Mouse (Mus musculus): ENCODE results near the gene Kif1a. TPM values are rescaled to one million over a fixed set of nuclear protein-coding genes. Genes with fewer than 3 reads are reported as not detected.
A peak's percentile ranks its signal among the peaks of the same experiment; 100 is the strongest.

The Kif1a gene
- total RNA-seq, 2 experiments from 2014 or later: 0.96 to 2.4 TPM

DNA sequence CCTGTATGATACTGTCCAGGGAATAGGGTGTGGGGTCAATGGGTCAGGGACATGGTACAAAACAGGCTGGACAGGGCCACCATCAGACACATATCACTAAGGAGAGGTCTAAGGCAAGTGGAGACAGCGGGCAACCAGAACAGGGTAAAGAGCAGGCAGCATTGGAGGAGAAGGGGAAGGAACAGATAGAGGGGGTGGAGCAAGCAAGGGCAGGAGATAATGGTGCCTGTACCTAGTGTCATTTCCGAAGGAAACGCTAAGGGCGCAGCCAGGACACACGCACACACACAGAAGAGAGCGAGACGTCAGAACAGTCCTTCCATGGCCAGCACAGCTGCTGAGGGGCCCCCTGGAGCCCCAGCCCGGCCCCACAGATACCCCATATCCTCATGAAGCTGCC, 75.2 kb downstream of the Kif1a start:
- DNase-seq (ENCODE audit: low spot score): no peak

DNA sequence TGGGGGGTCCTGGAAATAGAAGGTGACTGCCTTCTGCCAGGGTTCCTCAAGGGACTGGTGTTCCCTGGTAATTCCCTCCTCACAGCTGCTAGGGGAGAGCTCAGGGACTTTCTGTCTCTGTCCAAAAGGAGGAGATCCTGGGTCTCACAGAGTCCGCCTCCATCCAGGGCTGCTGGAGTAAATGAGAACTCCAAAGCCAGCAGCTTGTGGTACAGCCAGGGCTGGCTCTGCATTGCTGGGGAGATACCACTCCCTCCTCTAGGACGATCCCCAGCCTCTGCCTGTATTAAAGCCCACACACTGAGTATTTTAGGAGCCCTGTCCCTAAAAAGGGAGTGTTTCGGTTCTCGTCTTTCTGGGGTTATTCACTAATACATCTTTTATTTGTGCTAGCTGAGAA, 81.1 kb downstream of the Kif1a start:
- no peak for DNase-seq (ENCODE audit: low spot score)

DNA sequence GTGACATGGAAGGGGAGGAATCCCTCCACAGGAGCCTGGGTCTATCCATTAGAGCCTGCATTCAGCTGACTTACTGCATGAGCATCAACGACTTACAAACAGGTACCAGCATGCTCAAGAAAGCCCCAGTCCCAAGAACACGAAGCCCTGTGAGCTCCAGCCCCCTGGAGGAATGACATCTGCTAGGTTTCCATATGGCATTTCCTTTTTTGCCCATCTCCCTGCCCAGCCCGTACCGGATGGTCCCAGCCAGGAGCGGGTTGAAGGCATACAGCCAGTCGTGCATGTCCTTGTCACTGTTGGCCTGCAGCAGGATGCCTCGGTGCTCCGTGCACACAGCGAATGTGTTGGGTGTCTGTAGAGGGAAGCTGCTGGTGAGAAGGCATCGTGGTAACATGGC, 83.0 kb downstream of the Kif1a start:
- no peak for DNase-seq (ENCODE audit: low spot score)

DNA sequence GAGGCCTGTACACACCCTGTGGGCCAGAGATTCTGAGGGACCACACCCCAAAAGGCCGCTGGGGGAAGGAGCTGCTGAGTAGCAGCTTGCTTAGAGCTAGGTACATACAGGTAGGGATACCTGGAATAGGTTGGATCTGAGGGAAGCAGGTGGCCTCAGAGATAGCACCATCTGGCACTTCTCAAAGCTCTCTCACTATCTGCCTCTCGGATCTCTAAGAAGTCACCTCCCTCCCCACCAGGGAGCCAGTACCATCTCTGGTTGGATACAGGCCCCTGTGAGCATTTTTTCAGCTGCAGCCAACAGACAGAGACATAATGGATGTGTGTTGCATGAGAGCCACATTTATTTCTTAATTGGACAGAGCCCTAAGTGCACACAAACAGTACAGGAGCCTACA, 86.6 kb downstream of the Kif1a start:
- DNase-seq (ENCODE audit: low spot score): no peak

DNA sequence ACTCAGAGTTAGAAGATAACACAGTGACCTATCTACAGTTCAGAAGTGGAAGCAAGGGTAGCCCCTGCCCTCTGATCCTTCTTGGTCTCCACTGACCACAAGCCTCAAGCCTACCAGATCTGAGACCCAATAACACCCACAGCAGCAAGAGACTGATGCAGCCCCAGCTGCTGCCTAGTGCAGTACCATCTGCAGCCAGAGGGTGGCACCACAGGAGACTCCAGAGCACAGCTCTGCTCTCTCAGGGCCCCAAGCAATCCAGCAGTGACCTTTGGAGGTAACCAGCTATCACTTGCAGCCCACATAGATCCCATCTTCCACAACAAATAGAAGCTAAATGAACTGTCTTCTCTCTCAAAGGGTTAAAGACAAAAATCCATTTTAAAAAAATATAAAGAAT, 87.3 kb downstream of the Kif1a start:
- DNase-seq (ENCODE audit: low spot score): peak; percentile 55

DNA sequence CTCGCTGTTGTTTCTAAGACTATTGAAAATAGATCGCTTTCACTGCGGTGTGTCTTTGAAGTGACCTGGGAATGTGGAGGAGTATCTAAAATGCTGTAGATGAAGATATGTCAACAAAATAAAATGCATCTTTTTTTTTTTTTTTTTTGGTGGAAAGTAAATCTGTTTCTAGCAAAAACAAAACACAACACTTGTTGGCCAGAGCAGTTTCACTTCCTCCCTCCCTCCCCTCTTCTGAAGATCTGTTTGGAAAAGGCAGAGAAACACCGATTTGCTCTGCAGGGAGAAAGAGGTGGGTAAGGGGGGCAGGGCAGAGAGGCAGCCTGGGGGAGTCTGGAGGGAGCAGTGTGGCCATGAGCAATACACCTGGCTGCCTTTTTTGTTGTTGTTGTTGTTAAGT, 88.4 kb downstream of the Kif1a start:
- no peak for DNase-seq (ENCODE audit: low spot score)

DNA sequence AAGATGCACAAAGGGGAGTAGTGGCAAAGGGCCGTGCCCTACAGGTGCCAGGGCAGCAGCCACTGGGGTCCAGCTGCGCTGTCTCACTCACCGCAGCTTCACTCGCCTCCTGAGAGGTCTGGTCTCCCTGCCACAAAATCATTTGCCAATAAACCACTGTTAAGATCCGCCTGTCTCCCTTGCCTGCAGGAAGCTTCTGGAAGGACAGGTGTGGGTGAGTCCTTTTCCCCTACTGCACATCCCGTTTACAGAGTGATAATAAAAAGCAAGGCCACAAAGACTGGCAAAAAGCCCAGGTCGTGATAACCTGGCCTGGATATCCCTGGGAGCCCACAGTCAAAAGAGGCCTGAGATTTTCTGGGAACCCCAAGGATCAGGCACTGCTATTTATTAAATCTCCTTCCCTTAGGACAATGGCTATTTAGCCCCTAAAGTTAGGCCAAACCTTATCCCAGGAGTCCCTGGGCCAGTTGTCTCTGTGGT, 89.6 kb downstream of the Kif1a start:
- no peak for DNase-seq (ENCODE audit: low spot score)

DNA sequence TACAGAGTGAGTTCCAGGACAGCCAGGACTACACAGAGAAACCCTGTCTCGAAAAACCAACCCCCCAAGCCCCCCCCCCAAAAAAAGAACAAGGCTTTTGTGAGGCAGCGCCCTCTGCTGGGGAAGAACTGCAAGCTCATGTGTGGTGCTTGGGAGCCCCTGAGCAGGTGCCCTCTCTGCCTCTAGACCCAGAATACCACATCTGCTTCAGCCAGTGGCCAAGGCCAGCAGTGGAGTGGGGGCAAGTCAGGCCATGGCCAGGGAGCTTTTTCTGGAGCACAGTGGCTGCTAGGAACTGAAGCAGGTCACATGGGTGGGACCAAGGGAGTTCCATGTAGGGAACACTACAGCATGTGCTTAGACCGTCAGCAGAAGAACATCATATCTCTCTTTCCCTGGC, 91.0 kb downstream of the Kif1a start:
- no peak for DNase-seq (ENCODE audit: low spot score)

DNA sequence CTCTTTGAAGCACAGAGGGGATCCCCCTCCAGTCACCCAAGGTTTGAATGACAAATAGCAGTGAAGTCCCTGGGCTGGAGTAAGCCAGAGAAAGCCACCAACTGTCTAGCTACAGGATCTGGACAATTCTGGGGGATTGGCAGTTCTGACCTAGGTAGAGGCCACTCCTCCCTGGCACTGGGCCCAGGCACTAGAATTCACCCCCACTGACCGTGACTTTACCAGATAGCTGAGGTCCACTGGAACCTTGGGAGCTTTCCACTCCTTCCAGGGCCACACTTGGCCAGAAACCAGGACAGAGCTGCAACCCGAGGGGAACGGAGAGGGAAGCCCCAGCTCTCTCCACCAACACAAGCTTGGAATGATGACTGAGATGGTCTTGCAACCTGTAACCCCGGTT, 92.6 kb downstream of the Kif1a start:
- DNase-seq (ENCODE audit: low spot score): no peak

DNA sequence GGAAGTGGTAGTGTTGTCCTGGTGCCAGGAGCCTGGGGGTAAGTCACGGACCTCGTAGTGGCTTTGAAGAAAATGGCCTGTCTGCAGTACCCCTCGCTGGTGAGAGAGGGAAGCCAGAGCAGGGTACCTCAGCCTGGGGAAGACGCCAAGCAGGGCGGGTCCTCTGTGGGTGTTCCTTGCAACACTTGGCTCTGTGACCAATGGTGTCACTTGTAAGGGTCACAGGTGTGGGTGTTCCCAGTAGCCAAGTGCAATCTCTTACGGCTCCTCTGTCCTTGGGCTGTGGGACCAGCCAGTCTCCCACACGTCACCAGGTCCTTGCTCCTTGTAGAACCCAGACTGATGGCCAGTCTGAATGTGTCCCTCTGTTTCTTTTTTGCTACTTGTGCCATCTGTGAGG, 95.7 kb downstream of the Kif1a start, which contains the start of gene Aqp12:
Gene Aqp12, plus strand, starts transcription at position 274 of the 400 bp plus-strand sequence.
- DNase-seq (ENCODE audit: low spot score): no peak

DNA sequence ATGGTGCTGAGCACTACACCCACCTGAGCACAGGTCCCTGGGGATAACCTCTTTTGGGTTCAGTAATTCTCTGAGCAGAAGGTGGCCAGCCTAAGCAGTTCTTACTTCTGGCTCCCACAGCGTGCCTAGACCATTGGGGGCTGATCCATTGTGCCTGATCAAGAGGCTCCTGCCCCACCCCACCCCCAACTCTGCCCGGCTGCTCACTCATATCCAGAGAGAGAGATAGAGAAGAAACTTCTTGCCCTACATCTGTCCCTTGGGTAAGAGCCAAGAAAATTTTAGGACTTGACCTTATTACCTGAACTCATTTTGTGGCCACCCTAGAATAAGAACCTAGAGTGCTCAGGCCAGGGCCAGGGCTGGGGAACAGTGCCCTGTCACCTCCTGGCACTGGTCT, 108.9 kb downstream of the Kif1a start:
- no peak for DNase-seq (ENCODE audit: low spot score)

DNA sequence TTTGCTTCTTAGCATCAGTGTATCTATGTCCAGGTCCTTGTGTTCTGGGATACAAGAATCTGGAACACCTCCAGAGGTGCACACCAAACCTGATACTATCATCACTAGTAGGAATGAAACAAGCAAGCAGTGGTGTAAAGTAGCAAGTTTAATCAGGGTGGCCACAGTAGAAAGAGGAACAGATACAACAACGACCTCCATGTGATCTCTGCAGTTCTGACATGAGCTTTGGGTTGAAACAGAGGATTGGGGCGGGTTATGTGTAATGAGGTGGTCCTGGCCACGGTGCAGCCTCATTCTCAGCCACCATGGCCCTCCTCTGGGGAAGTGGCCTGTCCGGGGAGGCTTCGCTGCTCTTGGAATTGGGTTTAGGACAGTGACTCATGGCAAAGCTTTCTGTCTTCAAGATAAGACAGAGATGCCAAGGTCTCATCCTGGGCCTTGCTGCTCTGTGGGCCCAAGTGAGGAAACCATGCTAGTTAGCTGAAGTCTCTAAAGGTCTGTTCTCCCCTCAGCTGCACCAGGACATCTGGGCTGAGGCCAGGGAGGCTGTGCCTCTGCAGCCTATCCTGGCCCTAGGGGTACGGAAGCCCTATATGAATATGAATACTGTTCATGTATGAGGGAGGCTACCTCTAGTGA, 109.4 kb downstream of the Kif1a start:
- DNase-seq (ENCODE audit: low spot score): no peak

DNA sequence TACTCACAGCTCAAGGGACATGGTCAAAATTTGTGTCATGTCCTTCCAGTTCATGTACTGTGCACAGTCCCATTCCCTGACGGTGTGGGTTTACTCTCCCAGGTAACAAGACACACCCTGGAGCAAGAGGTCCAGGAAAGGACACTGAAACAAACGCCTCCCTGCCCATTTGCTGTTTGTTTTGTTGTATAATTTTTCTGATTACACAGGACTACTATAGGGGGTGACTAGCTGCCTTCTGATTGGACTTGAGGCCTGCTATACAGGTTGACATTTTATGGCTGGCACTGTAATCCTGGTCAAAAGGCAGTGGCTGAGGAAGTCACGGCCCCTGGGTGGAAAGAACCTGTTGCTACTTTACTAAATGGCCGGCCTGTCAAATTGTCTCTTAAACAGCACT, 111.9 kb downstream of the Kif1a start:
- DNase-seq (ENCODE audit: low spot score): no peak

DNA sequence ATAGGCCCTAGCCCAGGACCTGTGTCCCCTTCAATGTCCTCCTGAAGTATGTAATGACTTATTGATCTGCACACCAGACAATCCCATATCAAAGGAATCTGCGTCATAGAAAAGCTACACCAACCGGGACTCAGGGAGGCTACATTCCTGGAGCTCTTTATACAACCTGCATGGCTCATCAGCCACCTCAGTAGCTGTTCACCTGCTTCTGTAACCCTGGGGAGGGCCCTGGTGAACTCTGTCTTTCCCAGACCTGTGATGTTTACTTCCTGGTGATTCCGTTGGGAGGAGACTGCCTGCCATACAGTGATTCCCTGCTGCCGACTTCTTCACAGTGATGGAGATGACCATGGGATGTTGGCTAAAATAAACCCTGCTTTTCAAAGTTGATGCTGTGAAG, 112.9 kb downstream of the Kif1a start:
- DNase-seq (ENCODE audit: low spot score): no peak

DNA sequence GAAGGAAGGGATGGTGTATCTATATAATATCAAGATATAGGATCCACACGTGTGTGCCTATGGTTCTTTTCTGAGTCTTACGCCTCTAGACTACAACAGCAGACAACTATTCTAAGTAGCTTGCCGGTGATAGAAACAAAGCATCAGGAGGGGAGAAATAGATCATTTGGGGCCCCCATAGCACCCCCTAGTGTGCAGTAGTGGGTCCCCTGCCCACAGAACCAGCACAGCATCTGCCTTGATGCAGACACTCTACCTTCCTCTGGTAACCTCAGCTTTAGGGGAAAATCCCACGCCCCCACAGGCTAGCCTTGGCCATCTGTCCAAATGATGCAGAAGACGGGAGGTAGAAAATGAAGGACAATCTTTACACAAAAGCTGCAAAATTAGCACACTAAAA, 116.8 kb downstream of the Kif1a start:
- DNase-seq (ENCODE audit: low spot score): no peak

DNA sequence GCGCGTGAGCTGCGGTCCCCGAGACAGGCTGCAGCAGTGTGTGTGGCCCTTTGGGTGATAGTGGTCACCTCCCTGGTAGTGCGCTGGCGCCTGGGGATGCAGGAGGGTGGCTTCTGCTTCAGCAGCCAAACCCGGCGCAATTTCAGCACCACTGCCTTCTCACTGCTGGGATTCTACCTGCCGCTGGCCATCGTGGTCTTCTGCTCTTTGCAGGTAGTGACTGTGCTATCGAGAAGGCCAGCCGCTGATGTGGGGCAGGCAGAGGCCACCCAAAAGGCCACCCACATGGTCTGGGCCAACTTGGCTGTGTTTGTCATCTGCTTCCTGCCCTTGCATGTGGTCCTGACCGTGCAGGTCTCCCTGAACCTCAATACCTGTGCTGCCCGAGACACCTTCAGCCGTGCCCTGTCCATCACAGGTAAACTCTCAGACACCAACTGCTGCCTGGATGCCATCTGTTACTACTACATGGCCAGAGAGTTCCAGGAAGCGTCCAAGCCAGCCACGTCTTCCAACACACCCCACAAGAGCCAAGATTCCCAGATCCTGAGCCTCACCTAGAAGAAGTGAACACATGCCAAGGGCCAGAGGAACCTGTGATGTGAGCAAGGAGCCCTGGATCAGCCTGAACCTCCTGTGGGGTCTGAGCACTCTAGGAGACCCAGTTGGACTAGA, 118.7 kb downstream of the Kif1a start:
- no peak for DNase-seq (ENCODE audit: low spot score)

DNA sequence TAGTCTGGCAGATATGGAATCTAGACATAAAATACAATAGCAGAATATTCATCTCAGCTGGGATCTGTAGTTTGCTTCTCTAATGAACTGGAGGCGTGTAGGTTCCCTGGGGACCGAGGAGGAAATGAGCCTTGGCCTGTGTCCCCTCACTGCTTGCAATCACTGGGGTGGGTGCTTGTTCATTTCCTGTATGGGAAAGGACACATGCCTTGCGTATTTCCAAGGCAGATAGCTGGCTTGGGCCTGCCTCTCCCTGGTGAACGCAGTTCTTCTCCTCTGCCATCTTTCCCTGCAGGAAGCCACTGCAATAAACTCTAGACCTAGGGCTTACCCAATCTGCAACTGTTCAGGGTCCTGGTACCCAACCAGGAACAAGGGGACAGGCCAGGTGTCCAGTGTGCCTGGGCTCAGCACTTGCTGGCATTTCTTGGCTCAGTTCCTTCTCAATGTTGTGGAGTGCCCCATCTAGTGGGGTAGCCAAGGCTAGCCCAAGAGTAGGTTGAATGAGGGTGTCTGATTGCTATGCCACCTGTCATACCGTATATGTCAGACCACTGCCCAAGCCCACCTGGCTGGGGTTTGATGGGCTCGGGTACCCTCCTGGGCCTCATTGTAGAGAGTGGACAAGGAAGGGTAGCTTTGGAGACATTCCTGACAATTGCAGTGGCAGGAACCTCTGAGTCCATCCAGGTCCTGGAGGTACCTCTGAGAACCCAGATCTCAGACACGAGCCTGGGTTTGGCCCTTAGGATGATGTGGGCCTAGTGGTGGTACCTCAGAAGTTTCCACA, 120.5 kb downstream of the Kif1a start:
- peak; percentile 51 for DNase-seq (ENCODE audit: low spot score)

DNA sequence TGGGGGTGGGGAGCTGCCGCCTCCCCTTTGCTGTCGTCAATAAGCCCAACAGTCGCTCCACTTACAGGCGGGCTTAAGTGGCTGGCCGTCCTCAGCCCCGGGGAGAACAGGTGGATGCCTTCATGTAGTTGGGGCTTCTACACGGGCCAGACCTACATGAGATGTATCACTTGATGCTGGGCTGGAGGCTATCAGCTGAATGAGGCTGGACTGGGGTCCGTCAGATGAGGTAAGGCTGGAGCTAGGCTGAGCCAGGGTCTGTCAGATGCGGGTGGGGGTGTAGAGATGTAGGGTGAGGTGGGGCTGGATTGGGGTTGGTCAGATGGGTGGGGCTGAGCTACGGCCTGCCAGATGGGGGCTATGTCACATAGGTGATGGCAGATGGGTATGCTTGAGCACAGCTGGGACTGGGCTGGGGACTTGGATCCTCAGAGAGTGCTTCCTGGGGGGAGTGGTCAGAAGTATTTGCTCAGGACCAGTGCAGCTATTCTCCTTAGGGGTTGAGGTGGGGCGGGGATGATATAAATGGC, 122.6 kb downstream of the Kif1a start:
- DNase-seq (ENCODE audit: low spot score): no peak

DNA sequence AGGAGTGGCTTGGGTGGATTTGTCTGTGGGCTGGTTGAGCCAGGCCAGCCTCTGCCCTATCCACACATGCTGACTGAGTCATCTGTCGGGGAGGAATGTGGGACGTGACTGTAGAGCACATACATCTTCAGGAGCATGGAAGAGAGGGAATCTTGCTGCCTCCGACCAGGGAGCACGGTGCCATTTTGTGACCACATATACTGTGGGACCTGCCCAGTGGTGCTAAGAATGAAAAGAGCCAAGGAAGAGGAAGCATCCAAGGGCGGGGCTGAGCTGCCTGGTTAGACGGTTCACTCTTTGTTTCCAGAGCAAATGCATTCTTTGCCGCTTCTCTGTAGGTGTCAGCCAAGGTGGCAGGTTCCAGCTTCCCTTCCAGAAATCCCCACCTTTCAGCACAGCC, 123.1 kb downstream of the Kif1a start:
- no peak for DNase-seq (ENCODE audit: low spot score)

DNA sequence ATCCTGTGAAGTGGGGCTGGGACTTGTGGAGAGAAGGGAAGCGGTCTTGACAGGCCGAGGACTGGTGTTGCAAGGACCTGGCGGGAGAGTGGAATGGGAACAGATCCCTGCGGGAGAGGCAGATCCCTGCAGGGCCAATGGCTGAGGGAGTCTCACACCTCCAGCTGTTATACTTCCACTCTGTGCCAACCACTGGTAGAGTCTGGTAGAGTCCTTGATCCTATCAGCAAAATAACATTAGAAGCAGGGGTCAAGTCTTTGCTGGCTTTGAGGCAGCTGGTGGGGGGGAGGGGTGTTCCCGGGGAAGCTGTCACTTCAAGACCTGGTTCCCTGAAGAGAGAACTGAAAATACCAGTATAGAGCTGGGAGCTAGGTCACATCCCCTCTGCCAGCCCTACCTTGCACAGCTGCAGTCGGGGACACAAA, 125.6 kb downstream of the Kif1a start:
- no peak for DNase-seq (ENCODE audit: low spot score)

DNA sequence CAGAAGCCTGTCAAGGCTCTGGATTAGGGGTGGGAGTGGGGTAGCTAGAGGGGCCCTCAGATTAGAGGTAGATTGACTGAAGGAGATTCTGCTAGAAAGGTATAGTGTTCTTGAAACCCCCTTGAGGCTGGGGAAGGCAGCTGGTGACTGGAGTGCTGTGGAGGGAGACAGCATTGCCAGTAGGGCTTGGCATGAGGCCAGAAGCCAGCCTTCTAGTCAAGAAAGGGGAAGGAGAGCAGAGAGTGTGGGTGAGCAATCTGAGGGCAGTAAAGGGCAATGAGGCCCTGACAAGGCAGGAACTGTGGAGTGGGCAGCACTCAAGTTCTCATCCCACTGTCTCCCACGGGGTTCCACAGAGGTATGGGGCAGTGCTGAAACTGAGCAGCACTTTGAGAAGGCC, 128.9 kb downstream of the Kif1a start:
- DNase-seq (ENCODE audit: low spot score): peak; percentile 24
